Mouse (Mus musculus): Measurements from ENCODE around the gene Cabp2.
"Not testable (repeated sequence)": the region's sequence is repeated elsewhere in the genome, so short reads cannot be mapped to it uniquely, and the experiment has no call there.

The Cabp2 gene

DNA sequence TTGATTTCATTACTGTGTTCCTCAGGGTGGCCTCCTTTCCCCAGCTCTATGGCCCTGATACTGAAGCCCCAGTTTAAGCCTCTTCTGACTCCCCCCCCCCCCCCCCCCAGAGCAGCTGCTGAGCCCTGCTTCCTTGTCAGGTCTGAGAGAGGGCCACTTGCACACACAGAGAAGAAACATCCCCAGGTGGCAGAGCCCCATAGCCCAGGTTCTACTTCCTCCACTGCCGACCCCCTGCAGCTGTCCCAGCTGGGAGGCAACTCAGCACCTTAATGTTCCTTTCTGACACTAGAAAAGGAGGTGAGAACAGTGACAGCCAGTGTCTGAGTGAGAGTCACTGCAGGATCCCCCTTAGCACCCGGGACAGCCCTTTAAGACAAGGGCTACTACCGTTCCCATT lies 22.4 kb downstream of the Cabp2 start:
- peak in 1 of 2 experiments; percentile 65 for DNase-seq

GRCm38 (mm10) chr19:4104675-4105194 lies 23.4 kb downstream of the Cabp2 start:
- no peak for DNase-seq

DNA sequence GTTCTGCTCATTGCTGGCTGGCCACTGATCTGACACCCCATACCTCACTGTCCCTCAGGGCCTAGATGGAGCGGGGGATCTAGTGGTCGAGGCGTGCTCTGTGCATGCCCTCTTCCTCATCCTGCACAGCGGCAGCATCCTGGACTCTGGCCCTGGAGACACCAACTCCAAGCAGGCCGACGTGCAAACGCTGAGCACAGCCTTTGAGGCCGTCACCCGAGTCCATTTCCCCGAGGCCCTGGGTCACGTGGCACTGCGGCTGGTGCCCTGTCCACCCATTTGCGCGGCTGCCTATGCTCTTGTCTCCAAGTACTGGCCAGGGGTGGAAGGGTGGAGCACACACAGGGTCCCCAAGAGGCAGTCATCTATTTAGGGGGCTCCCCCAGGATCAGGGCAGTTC lies 25.3 kb downstream of the Cabp2 start:
- DNase-seq: no peak

DNA sequence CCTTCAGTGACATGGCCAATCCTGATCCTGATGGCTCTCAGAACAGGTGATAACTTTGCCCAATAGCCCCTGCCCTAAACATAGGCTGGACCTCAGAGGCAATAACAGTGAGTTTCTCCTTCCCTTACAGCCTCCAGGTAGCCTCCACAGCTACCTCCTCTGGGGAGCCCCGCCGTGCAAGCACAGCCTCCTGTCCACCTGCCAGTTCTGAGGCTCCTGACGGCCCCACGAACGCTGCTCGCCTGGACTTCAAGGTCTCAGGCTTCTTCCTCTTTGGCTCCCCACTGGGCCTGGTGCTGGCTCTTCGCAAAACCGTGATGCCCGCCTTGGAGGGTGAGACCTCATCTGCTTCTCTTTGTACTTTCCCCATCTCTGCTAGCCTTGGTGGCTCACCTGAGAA lies 27.2 kb downstream of the Cabp2 start:
- DNase-seq: no peak

DNA sequence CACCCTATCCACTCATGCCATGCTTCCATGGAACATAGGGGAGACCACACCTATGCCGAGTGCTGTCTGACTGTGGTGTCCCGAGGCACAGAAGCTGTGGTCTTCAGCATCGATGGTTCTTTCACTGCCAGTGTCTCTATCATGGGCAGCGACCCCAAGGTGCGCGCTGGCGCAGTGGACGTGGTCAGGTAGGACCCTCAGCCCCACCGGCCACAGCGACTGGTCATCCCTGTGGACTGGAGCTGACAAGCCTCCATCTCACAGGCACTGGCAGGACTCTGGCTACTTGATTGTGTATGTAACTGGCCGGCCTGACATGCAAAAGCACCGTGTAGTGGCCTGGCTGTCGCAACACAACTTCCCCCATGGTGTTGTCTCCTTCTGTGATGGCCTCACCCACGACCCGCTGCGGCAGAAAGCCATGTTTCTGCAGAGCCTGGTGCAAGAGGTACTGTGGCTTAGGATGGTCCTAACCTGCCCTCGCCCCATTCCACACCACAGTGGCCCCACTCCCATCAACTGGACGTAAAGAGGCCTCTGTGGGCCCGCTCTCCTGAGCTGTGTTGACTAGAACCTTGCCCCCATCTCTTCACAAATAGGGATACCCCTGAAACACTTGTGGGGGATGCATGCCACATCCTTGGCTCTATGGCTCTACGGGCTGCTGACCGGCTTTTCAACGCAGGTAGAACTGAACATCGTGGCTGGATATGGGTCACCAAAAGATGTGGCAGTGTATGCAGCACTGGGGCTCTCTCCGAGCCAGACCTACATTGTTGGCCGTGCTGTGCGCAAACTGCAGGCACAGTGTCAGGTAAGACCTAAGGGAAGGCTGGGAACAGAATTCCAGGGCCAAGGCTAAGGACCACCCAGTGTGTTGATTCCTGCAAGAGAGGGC lies 30.9 kb downstream of the Cabp2 start:
- no peak for DNase-seq

GRCm38 (mm10) chr19:4113186-4113805 lies 31.9 kb downstream of the Cabp2 start:
- no peak for DNase-seq

- peak in 1 of 2 experiments; percentile 40 for DNase-seq
Measured at GRCm38 (mm10) chr19:4113806-4114230, 32.4 kb downstream of the Cabp2 start.

DNA sequence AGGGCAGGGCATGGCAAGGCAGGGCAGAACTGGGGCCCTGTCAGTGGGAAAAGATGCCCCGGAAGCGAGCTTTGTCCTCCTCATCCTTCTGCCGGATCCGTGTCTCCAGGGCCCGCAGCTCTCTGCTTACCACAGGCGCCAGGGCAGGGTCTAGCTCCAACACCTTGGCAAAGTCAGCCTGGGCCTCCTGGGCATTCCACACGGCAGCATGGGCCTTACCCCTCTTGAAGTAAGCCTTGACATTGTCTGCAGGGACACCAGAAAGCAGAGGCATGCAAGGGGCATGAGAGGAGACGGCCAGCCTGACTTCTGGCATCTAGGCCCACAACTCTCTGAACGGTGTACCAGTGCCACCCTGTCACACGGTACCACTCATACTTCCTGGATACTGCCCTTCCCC lies 33.2 kb downstream of the Cabp2 start:
- no peak for DNase-seq

DNA sequence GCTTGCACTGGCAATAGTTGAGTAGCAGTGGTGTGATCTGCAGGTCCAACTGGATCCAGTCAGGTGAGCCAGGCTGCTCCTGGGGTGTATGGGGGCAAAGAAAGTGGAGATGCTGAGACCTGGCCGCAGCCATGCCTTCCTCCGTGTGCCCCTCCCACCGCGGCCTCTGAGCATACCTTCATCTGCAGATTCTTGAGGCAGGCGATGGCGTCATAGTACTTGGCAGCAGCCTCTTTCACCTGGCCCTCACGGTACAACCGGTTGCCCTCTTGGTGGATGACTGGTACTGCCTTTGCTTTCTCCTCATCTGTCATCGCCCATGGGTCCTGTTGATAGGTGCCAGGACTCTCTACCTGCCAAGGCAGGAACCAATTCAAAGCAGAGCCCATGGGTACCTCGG lies 33.8 kb downstream of the Cabp2 start:
- no peak for DNase-seq

DNA sequence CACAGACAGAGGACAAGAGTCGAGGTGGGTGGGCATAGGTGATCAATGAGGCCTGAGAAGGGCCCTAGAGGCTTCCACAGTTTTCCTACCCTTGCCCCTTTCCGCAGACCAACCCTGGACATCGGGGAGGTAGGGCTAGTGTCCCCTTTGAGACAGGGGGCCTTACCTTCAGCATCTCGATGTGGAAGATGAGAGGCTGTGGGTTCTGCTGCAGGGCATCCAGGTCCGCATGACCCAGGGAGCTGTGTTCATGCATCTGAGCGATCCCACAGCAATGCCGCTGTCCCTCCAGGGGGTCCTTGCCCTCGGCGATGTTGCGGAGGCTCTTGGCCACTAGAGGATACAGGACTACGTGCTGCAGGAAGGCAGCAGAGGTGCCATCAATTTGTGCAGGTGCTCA lies 34.4 kb downstream of the Cabp2 start:
- no peak for DNase-seq

DNA sequence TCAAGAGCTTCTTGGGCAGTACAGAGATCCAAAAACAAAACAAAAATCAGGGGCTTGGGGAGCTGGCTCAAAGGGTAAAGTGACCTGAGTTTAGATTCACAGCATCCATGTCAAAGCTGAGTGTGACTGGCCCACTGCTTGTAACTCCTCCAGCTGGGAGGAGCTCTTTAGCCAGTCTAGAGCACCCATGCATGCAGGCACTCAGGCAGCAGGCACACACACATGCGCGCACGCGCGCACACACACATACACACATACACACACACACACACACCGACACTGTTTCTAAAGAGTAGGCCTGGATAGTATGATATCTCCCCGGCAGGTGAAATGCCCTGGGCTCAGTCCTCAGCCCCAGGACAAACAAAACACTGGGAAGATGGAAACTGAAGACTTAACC lies 35.6 kb downstream of the Cabp2 start:
- no peak for DNase-seq

GRCm38 (mm10) chr19:4118350-4118749 lies 37.0 kb downstream of the Cabp2 start:
- DNase-seq: no peak

DNA sequence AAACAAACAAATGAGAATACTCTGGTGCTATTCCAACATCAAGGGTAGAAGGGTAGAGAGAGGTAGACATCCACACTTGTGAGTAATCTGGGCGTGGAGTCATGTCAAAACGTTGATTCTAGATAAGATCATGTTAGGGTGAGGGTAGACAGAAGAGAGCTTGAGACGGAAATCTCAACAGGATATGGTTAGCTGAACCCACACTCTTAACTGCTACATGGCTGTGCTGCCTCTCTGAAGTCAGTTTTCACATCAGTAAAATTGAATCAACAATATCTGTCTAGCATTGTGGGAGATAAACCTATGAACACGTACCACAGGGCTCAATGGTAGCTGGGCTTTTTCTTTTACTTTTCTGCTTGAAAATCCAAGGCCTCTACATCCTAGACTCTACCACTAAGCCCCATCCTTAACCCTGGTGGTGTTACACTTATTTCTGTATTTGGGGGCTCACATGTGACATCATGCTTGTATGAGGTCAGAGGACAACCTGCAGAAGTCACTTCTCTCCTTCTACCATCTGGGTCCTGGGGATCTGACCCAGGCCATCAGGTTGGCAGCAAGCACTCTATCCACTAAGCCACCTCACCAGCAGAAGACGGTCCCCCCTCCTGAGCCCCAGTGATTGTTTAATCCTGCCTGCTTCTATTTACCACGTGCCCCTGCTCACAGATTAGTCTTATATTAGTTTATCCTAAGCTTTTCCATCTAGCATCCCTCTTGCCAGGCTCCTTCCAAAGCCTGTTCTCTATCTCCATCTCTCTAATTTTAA lies 38.5 kb downstream of the Cabp2 start:
- DNase-seq: no peak

DNA sequence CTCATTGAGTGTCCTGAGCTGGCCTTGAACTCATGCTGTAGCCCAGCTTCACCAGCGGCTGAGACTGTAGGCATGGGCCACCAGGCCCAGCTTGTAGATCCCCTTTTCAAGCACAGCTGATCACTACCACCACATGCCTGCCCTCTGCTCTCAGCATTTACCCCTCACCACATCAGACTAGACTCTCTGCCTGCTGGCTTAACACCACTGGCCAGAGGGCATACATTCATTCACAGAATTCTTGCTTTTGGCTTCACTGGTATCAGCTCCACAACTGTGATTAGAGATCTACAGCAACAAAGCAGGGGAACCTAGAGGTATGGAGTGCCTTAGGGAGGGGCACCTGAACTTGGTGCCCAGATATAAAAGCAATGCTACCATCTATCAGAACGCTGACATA lies 39.1 kb downstream of the Cabp2 start:
- DNase-seq: no peak

GRCm38 (mm10) chr19:4121097-4121805 lies 39.9 kb downstream of the Cabp2 start:
- peak; percentile 98 to 99 for DNase-seq

GRCm38 (mm10) chr19:4121896-4122295 lies 40.5 kb downstream of the Cabp2 start:
- DNase-seq: not testable (repeated sequence)

DNA sequence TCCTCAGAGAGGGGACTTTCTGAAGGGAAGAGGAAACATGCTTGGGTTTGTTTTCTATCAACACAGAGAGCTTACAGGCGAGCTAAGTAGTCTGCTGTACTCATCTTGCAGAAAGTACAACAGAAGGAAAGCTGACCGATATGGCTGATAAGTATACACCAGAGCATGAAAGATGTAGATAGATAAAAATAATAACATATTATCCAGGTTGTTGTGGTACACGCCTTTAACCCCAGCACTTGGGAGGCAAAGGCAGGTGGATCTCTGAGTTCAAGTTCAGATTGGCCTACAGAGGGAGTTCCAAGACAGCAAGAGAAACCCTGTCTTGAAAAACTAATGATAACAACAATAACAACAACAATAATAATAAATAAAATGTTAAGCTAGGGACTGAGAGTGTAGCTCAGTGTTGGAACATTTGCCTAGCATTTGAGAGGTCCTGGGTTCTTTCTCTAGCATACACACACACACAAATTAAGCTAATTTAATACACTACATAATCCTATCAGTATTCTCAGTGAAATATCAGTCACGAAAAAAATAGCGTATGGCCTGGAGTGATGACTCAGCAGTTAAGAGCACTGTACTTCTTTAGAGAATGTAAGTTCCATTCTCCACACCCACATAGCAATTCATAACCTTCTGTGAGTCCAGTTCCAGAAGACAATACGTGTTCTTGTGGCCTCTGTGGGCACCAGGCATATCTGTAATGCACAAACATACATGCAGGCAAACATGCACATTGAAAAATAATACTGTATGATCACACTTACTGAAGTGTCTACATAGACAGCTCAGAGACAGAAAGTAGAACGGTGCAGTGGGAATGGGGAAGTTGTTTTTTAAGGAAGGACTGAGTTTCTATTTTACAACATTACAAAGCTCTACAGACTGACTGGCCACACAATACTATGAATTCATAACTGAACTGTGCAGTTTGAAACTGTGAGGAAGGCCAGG lies 41.3 kb downstream of the Cabp2 start:
- DNase-seq: no peak

DNA sequence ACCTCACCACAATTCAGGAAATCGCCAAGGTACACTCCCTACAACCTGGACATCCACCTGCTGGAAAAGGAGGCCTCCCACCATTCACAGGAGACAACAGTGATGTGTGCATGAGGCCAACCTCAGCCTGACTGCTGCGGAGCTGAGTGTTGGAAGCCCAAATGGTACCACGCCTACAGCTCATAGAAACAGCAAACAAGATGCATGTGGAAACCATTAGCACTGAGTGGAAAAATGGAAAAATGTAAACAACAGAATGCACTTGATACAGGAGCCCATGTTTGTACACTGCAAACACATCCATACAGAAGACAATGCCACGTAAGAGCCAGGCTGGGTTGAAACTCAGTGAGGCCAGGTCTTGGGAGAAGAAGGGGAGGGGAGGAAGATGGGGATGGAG lies 43.1 kb downstream of the Cabp2 start:
- no peak for DNase-seq

GRCm38 (mm10) chr19:4125268-4125667 lies 43.9 kb downstream of the Cabp2 start:
- DNase-seq: not testable (repeated sequence)

DNA sequence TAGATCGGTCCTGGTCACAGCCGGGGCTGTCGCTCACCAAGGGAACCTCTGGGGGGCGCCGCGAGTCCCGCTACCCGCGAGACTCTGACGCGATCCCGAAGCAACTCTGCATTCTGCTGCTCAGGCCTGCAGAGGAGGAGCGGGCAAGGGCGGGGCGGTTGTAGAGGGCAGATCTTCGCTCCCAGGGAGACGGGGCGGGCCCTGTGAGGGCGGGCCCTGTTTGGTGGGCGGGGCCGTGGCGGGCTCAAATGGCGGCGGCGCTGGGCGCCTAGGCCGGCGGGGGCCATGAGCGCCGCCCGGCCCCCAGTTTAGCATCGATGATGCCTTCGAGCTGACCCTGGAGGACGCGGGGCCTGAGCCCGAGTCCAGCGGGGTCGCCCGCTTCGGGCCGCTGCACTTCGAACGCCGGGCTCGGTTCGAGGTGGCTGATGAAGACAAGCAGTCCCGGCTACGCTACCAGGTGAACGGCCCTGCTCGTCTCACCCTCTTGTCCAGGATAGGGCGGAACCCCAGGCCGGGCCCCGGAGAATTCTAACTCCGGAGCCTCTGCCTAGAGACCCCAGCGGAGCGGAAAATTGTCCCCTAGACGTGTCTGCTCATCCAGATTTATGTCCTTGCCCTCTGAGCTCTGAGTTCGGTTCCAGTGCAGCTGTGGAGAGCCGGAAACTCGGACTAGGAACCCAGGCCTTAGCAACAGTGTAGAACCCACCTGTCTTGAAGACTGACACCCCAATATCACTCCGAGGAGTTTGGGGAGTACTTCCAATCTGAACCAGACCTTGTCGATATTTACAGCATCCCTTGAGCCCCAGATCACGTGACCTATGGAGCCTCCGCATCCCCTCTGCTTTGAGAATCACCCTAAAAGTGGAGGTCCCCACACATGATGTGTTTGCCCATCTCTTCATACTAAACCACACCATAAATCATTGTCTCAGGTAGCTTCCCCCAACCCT lies 44.6 kb downstream of the Cabp2 start, which contains the start of gene Aip:
Gene Aip, minus strand, starts transcription at position 118 of the 956 bp plus-strand sequence.
- peak; percentile 98 to 99 for DNase-seq

All from thymus, postnatal 36 days (tissue).